Mouse (Mus musculus): ENCODE data around the gene Clec2i. TPM values are rescaled to one million over a fixed set of nuclear protein-coding genes. Genes with fewer than 3 reads are reported as not detected.
"Not testable (repeated sequence)": the region's sequence is repeated elsewhere in the genome, so short reads cannot be mapped to it uniquely, and the experiment has no call there.

The Clec2i gene
- total RNA-seq, 2 experiments from 2014 or later = not detected

DNA sequence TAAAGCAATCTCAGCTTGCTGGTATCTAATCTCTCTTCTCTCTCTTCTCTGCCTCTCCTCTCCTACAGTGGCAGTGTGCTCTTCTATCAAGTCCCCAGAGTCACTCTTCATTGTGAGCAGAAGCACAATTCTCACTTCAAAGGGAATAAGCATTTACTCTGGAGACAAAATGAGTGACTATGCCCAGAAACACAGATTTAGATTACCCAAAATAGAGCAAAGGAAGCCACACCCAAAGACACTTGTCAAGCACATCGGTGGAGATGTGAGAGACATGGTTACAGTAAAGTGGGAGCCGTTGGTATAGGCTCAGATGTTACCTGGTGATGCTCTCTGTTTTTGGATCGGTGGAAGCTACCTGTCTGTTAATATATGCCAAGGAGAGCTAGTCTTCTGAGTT is 34.6 kb upstream of the Clec2i start:
- intact Hi-C loops (cut with DNase I) = loop anchor here (5.0 kb wide), 1 partner anchor 405 kb away; no protein-coding TSS in a partner anchor
- DNase-seq = no peak

DNA sequence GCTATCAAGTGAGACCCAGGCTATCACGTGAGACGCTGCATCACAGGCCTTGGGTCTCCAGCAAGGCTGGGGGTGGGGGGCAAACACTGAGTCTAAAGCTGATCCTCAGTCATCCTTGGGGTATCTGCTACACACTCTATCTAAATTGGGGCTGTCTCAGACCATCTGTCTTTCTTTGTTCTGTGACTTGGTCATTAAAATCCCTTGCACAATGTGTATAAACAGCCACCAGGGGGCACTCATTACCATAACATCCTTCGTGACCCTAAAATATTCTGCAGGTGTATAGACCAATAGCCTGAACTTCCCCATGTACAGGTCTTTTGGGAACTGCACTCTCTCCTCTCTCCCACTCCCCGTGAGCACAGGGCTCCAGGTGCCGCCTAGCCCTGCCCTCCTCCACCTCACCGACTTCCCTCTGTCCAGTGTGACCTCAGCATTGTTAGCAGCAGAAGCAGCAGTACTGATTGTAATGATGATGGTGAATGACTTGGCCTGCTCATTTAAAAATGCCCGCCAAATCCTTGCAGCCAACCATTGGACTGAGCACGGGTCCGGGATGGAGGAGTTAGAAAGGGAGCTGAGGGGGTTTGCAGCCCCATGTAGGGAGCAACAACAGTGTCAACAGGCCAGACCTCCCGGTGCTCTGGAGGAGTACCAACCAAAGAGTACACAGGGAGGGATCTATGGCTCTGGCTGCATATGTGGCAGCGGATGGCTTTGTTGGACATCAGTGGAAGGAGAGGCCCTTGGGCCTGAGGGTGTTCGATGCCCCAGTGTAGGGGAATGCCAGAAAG is 33.2 kb upstream of the Clec2i start:
- DNase-seq = peak; percentile 69
- intact Hi-C loops (cut with DNase I) = loop anchor here (5.0 kb wide), 1 partner anchor 403 kb away; no protein-coding TSS in a partner anchor

DNA sequence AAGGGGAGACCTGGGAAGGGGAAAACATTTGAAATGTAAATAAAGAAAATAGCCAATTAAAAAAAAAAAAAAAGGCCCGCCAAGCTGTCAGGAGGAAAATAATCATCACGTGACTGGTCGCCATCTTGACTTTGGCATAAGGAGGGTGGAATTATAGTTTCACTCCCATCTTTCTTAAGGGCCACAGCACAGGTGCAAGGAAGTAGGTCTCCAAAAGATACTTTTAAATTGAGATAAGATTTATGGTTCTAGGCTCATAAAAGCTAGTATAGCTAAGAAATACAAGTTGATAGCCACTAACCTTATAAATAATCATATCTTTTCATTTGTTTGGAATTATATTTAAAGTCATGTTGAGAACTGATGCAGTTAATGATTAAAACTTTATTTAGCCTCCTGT is 32.5 kb upstream of the Clec2i start:
- intact Hi-C loops (cut with DNase I) = loop anchor here (5.0 kb wide), 3 partner anchors 212 to 402 kb away; no protein-coding TSS in a partner anchor
- DNase-seq = no peak

DNA sequence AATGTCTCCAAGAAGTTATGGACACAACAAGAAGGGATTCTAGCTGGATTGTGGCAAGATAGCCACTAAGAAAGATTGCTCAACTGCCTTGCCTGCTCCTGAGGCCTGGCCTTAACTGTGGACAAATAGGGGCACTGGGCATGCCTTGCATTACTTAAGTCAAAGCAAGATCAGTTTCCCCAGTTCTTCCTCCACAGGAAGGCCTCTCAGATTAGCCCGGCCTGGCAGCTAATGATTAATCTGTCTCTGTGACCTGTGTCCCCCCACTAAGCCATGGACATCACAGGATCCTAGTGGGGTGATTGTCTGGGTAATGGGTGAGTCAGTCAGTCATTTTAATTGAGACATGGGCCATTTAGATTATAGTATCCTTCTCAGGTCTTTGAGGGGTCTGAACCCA is 31.9 kb upstream of the Clec2i start:
- intact Hi-C loops (cut with DNase I) = loop anchor here (5.0 kb wide), 2 partner anchors 212 to 382 kb away; no protein-coding TSS in a partner anchor
- DNase-seq = no peak

DNA sequence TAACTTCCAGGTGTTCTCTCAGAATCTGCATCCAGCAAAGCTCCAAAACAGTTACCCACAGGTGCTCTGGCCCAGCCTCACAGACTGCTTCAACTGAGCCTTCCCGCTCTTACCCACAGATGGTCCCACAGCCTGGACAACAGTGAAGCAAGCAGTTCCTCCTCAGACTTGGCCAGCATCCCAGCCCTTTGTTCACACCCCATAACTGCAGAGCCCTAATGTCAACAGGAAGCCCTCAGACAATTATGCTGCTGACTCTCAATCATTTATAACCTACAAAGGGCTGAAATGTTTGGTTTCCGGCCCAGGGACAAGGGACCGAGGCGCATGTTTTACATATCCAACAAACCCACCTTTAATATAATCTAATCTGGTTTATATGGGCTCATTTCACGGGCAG is 31.1 kb upstream of the Clec2i start:
- DNase-seq = peak; percentile 86
- intact Hi-C loops (cut with DNase I) = loop anchor here (5.0 kb wide), 2 partner anchors 211 to 381 kb away; no protein-coding TSS in a partner anchor

DNA sequence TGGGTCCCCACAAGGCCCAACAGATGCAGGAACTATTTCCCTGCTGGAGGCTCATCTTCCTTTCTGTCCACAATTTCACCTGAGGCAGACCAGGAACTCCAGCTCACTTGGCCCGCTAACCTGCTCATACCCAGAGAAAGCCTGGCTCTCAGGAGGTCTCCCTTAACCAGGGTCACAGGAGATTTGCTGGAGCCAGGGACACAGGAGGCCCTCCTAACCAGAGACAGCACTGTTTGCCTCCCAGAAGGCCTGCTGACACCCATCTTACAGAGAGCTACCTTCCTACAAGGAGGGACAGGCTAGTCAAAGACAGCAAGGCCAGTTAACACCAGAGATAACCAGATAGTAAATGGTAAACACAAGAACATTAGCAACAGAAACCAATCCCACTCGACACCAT is 29.4 kb upstream of the Clec2i start:
- intact Hi-C loops (cut with DNase I) = loop anchor here (5.0 kb wide), 2 partner anchors 209 to 379 kb away; no protein-coding TSS in a partner anchor

DNA sequence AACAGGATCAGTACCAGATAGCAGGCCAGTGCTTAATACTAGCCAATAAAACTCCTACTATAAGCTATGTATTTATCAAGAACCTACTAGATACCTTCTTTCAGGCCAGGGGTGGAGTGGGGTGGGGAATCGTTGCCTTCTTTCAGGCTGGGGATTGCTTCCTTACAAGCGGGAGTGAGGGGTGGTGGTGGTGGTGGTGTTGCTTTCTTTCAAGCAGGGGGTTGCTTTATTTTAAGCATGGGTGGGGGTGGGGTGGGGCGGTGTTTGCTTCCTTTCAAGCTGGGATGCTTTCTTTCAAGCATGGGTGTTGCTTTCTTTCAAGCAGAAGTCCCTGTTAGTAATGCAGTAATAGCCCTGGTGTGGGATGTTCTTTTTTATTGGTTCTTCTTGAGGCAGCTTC is 18.5 kb upstream of the Clec2i start:
- intact Hi-C loops (cut with DNase I) = no loop called here

More for the DNA sequence above, 29.4 kb upstream of the Clec2i start:
- DNase-seq = no peak

DNA sequence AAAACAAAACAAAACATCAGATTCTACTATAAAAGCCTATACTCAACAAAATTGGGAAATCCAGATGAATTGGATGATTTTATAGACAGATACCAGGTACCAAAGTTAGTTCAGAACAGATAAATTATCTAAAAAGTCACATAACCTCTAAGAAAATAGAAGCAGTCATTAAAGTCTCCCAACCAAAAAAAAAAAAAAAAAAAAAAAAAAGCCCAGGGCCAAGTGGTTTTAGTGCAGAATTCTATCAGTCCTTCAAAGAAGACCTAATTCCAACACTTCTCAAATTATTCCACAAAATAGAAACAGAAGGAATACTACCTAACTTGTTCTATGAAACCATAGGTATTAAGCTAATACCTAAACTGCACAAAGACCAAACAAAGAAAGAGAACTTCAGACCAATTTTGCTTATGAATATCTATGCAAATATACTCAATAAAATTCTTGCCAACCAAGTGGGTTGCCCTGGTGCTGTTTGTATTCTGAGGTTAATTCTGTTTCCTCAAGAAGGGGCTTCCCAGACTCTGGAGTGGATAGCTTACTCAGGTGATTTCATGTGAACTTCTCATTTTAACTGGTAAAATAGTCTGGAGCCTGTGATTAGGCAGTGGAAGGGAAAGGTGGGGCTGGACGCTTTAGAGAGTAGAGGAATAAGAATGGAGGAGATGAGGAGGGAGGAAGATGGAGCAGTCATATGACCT is 15.3 kb upstream of the Clec2i start:
- intact Hi-C loops (cut with DNase I) = no loop called here
- DNase-seq = no peak

More for the DNA sequence above, 18.5 kb upstream of the Clec2i start:
- no peak for DNase-seq

DNA sequence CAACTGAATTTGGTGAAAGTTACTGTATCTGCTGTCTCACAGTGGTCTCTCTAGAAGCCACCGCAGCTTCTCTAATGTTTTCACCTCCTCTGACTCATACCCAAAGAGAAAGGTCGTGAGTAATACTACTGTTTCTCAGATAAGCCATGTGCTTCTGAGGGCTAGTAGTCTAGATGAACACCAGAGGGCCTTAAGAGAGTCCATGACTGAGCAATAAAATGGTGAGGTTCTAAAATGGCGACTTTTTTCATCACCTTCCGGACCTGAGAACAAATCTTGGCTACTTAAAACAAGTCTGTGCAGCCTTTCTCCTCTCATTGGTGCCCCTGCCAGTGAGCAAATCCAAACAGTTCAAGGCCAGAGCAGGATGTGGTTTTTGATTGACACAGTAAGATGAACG is 1.4 kb downstream of the Clec2i start:
- no peak for DNase-seq
- intact Hi-C loops (cut with DNase I) = loop anchor here (10.0 kb wide), 1 partner anchor 76 kb away; no protein-coding TSS in a partner anchor

DNA sequence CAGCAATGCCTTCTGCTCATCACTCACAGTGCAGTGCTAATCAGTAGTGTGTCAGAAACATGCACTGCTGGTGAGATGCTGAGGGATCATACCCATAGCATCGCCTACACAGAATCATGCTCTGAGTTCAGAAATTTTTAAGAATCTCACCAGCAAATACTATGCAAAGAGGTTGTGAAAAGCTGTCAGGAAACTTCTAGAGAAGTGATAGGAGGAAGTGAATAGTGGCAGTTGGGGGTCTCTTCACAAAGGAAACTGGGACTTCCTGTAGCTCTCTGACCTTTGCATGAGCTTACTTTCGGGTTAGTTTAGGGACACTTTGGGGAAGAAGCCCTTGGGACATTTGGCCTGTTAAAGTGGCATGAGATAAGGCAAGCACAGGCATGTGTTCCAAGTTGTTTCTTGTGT is 3.6 kb downstream of the Clec2i start, which contains the start of gene BC035044:
Gene BC035044 (minus strand): TSS at position 179 of the 408 bp plus-strand sequence.
- DNase-seq = no peak
- intact Hi-C loops (cut with DNase I) = loop anchor here (10.0 kb wide), 1 partner anchor 94 kb away; no protein-coding TSS in a partner anchor

DNA sequence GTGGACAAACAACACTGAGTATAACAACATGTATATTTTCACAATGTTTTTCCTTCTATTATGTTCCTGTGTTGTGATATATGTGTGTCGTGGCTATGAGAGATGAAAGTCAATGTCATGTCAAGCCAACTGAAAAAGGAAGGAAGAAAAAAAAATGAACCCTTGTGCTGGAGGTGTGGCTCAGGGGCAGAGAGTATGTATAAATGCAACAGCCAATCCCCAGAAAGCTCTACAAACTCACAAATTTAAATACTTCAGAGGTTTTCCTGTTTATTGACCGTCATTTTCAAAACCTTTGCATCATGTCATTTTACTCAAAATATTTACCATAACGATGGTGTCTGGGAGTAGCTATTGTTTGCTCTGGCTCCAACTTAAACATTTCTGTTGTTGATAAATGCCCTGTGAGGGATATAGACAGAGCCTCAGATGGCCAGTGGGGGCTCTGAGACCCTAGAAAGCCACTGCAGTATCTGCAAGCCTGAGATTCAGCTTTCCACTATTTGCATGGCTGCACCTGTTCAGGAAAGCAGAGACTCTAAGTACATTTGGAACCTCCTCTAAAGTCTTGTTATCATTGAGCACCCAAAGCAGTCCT is 8.1 kb downstream of the Clec2i start:
- DNase-seq = no peak
- intact Hi-C loops (cut with DNase I) = loop anchor here (10.0 kb wide), 1 partner anchor 89 kb away; no protein-coding TSS in a partner anchor

DNA sequence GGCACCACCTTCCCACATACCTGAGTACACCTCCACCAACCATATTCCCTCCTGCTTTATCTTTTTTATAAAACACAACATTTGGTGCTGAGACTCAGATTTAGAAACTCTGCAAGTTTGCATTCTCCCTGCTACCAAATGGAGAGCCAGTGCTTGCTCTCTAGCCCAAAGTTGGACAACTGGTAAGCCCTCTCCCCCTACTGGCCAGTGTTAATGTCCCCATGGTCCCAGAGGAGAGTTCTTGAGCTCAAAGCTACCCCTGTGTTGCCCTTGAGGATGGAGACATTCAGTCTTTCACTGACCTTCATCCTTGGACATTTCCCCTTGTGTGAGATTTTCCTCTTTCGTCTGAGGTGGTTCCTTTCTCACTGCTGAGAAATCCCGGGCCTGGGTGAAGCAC is 12.7 kb downstream of the Clec2i start:
- no peak for DNase-seq
- intact Hi-C loops (cut with DNase I) = no loop called here

DNA sequence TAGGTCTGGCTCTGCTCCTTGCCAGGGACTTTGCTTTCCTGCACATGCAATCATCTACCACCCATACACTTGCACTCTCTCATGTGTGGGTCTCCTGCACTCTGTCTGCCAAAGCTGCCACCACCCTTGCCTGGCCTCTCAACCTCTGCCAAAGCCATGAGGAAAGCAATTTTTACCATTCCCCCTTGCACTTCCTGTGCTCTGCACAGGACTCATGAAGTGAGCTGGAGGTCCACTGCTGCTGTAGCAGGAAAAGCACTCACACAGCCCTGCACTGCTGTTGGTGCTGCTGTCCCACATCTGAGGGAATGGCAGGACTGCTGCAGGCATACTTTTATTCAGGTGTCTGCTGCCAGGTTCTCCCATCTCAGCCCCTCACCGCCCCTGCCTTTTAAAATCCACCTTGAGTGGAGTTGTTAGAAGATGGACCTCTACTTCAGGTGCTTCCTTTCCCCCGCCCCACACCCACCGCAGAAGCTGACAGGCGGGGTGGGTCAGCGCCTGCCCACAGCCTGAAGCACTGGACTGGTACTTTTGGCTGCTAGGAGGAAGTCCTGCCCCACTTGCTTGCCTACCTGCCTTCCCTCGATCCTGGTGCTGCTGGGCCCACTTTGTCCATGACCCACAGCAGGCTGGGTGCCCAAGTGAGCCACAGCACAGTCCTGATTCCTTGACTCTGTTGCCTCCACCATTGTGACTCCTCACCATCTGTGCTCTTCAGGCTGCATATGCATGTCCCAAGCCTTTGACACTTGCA is 13.6 kb downstream of the Clec2i start:
- DNase-seq; intact Hi-C loops (cut with DNase I): not testable (repeated sequence)

DNA sequence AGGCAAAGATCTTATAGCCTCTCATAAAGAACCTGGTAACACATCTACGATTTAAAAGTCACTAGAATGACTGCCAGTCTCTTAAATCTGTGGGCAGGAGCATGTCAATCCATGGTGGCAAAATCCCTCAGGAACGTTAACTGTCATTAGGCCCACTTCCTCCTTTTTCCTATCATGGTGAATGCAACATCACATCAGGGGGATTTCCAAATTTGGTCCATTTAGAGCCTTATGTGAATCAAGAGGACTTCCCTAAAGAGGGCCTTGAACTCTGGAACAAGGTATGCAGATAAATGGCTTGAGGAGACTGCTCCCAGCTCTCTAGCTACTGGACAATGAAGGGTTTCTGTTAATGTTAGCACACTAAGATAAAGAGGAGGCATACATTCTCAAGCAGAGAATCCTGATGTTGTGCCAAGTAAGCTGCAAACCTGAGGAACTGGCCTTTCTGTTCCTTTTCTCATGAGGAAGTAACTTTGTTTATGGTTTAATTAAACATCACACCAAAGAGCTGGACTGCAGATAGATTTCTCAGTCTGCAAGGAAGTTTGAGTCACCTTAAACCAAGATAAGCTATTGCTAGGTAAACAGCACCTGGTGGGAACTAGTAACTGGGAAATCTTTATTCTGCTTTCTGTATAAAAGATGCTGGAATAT is 26.3 kb downstream of the Clec2i start:
- DNase-seq = no peak
- intact Hi-C loops (cut with DNase I) = no loop called here

DNA sequence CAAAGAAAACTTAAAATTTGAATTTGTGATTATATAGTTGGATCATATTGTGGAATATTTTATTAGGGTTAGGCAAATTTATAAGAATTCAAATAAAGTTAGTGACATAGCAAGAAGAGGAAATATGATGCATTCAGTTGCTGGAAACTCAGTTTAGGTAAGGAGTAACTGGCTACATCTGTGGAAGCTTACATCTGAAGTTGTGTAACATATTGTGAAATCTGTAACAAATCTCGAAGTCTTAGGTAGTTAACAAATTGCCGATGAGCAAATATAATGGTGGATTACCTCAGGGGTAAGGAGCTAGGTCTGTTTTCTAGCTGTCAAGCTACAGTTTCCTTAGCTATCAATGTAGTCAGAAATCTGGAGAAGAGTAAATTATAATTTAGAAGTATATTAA is 29.9 kb downstream of the Clec2i start:
- intact Hi-C loops (cut with DNase I) = no loop called here
- no peak for DNase-seq

DNA sequence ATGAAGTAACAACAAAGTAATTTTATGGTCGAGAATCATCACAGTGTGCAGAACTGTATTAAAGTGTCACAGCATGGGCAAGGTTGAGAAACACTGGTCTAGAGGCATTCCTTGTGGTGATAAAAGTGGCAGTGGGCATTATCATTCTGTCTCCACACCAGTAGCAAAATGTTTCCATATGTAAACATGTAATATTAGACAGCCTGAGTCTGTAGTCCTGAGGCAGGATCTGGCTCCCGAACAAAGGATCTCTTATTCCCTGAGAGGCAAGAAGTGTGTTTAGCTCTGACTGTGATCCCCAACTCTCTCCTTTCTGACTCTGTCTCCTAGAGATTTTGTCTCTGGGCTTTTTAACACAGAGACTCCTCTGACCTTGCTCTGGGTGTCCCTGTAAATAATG is 45.7 kb downstream of the Clec2i start:
- intact Hi-C loops (cut with DNase I) = no loop called here

DNA sequence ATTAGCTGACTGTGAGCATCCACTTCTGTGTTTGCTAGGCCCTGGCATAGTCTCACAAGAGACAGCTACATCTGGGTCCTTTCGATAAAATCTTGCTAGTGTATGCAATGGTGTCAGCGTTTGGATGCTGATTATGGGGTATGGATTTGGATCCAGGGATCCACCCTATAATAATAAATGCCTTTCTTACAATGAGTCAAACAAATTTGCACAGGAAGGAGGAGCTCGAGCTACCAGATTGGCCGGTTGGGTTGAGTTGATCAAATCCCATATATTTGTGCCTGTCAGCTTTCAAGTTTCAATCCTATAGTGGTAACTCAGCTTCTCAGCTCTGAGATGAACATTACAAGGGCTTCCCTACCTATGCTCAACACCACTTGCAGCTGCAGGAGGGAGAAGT is 46.7 kb downstream of the Clec2i start, which contains the start of gene Clec2g:
Gene Clec2g (plus strand): TSS at position 301 of the 400 bp plus-strand sequence.
- intact Hi-C loops (cut with DNase I) = not testable (repeated sequence)

More for the DNA sequence above, 45.7 kb downstream of the Clec2i start:
- DNase-seq = no peak

DNA sequence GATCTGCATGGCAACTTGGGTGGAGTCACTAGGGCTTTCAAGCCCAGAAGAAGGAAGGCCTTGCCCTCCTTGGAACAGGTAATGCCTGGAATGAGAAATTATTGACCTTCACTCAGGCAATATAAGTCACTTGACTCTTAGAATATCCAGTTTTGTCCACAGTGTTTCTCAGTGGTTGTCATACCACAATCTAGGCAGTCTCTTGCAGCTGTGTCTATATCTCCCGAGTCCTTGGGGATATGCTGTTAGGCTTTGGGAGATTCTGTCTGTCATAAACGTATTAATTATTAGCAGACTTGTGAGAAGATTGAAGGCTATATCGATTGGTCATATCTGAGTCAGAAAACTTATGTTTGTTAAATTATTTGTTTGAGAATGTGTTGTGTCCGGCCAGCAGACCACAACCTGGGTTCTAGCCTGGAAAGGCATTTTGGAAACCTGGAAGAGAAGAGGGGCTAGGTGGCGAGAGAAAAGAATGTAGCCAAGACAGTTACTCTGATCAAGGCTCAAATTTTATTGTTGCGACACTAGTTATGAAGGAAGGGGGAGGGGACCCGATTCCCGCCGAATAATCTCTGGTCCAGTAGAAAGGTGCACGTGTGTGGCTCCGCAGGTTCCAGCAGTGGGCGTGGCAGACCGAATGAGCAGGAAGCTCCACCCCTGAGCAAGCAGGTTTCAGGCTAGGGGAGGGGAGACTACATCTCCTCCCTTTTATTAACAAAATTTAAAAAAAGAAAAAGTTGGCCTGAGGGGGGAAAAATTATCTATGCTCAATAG is 48.7 kb downstream of the Clec2i start:
- DNase-seq; intact Hi-C loops (cut with DNase I): not testable (repeated sequence)

More for the DNA sequence above, 46.7 kb downstream of the Clec2i start, which contains the start of gene Clec2g:
- DNase-seq = not testable (repeated sequence)

All from left cerebral cortex, postnatal 4 days (tissue).